29 mouse cellular contexts compared by ENCODE assay signal in genomic region chr1:134229806-134230575, GRCm38 (mm10). TPM values are rescaled to one million over a fixed set of nuclear protein-coding genes. Genes with fewer than 3 reads are reported as not detected.
DNase-seq lines count a peak whose midpoint lies in the region; TF ChIP-seq lines count a peak whose summit lies in the region.
"Had no signal": no experiment of that assay in that cellular context is flagged by ENCODE, and none has a peak within 500 bp of the region (broad histone marks: within the 10 kb centered on the region; RNA-seq: fewer than 3 reads in every experiment).

No protein-coding gene starts in this region.

- H3K79me2 ChIP-seq in heart, adult 2 months (replicated peaks; ENCODE audit: control insufficient read depth, insufficient read depth, low read length), result no peaks in the 10 kb centered on the region

- H3K4me1 ChIP-seq in cerebellum, adult 2 months (ENCODE audit: control insufficient read depth, insufficient read depth, low read length), result peaks cover 31% of the 10 kb centered on the region
- H3K4me1 ChIP-seq in heart, adult 2 months (ENCODE audit: control insufficient read depth, insufficient read depth, low read length), result peaks cover 8% of the 10 kb centered on the region

- TF ChIP-seq EP300 in heart, adult 2 months (IDR thresholded peaks at IDR 0.05; ENCODE audit: insufficient read depth, low read depth, low read length), result no peak

- intact Hi-C loops in heart, adult 2 months (cut with DNase I), result loop anchor here (10.0 kb wide), 1 partner anchor 175 kb away; no protein-coding TSS in a partner anchor
- intact Hi-C loops in heart, postnatal 36 days (cut with DNase I), result no loop called here
- intact Hi-C loops in left cerebral cortex, adult 2 months (cut with DNase I), result no loop called here
- intact Hi-C loops in gastrocnemius, adult 2 months (cut with DNase I), result no loop called here

- no peaks in the 10 kb centered on the region for H3K36me3 ChIP-seq in heart, adult 2 months (ENCODE audit: control insufficient read depth, insufficient read depth, low read length)
- H3K36me3 ChIP-seq: embryonic facial prominence, embryonic 12.5 days; forebrain, embryonic 12.5 days; G1E; limb, embryonic 13.5 days; liver, embryonic 12.5 days; midbrain, embryonic 10.5 days had no signal

- DNase-seq in cerebellum, adult 2 months, result peak in 1 of 2 experiments; percentile 43
- no peak for DNase-seq in cerebellum, postnatal 4 days (ENCODE audit: low spot score in 2 of 2)
- DNase-seq in heart, adult 2 months, result peak in 1 of 2 experiments; percentile 35
- no peak for DNase-seq in heart, postnatal 36 days
- no peak for DNase-seq in left cerebral cortex, adult 2 months (ENCODE audit: extremely low spot score in 1 of 2, low spot score in 2 of 2)
- no peak for DNase-seq in left cerebral cortex, adult 11 months (ENCODE audit: low spot score)
- no peak for DNase-seq in gastrocnemius, adult 2 months
- DNase-seq: B cell, adult 2 months; kidney, adult 9 months; kidney, postnatal 14 days; layer of hippocampus, postnatal 36 days; lung, adult 18-20 months; lung, postnatal 10 days; thymus, adult 18-20 months; thymus, postnatal 36 days had no signal

- H3K4me3 ChIP-seq in cerebellum, adult 2 months (replicated peaks; ENCODE audit: insufficient read depth, low read depth, low read length), result peak overlapping the region; percentile 61
- no peak overlapping the region for H3K4me3 ChIP-seq in heart, adult 2 months
- peak overlapping the region; percentile 74; the same call in 1 of the 2 replicates for H3K4me3 ChIP-seq in left cerebral cortex, adult 2 months
- no peak overlapping the region for H3K4me3 ChIP-seq in gastrocnemius, adult 2 months
- H3K4me3 ChIP-seq: embryonic facial prominence, embryonic 12.5 days; forebrain, embryonic 12.5 days; limb, embryonic 13.5 days; liver, embryonic 12.5 days; midbrain, embryonic 10.5 days; myocyte had no signal

- peak overlapping the region; percentile 54 for H3K27ac ChIP-seq in cerebellum, adult 2 months (ENCODE audit: insufficient read depth, low read length)
- H3K27ac ChIP-seq in heart, adult 2 months, result peak overlapping the region; percentile 38
- peak overlapping the region; percentile 95 for H3K27ac ChIP-seq in left cerebral cortex, adult 2 months
- no peak overlapping the region for H3K27ac ChIP-seq in gastrocnemius, adult 2 months
- H3K27ac ChIP-seq: embryonic facial prominence, embryonic 12.5 days; forebrain, embryonic 12.5 days; hindbrain, postnatal 0 days; limb, embryonic 13.5 days; liver, embryonic 12.5 days; midbrain, embryonic 10.5 days had no signal

- no peak overlapping the region for H3K9ac ChIP-seq in heart, adult 2 months (ENCODE audit: low read depth, low read length)
- H3K9ac ChIP-seq: embryonic facial prominence, embryonic 12.5 days; forebrain, embryonic 12.5 days; limb, embryonic 13.5 days; liver, embryonic 12.5 days had no signal

- WGBS in cerebellum, adult 2 months, result 34% methylated on average over 5 of the region's 5 CpGs
- 57% methylated on average over 5 of the region's 5 CpGs for WGBS in heart, adult 2 months

- TF ChIP-seq CTCF in cerebellum, adult 2 months (IDR thresholded peaks at IDR 0.05; ENCODE audit: borderline replicate concordance, insufficient read depth, low read depth, low read length), result no peak
- no peak for TF ChIP-seq CTCF in heart, adult 2 months (IDR thresholded peaks at IDR 0.05)
- TF ChIP-seq CTCF in left cerebral cortex, adult 2 months (IDR thresholded peaks at IDR 0.05), result no peak
- TF ChIP-seq CTCF in gastrocnemius, adult 2 months (IDR thresholded peaks at IDR 0.05), result no peak

- no peaks in the 10 kb centered on the region for H3K27me3 ChIP-seq in cerebellum, adult 2 months (ENCODE audit: control insufficient read depth, insufficient read depth, low read length)
- no peaks in the 10 kb centered on the region; the same call in 1 of the 2 replicates for H3K27me3 ChIP-seq in heart, adult 2 months (ENCODE audit: control insufficient read depth, insufficient read depth, low read length)
- H3K27me3 ChIP-seq: Patski had no signal

- no peak for TF ChIP-seq POLR2A in cerebellum, adult 2 months (IDR thresholded peaks at IDR 0.05; ENCODE audit: borderline replicate concordance, insufficient read depth, low read length)
- no peak for TF ChIP-seq POLR2A in heart, adult 2 months (IDR thresholded peaks at IDR 0.05; ENCODE audit: insufficient read depth, low read depth, low read length)

RNA-seq across cellular contexts. Expression of gene Adora1, which starts 5.2 kb away (rescaled TPM):
- polyA plus RNA-seq in cerebellum, adult 2 months (2012; rRNA removed), result 154 and 160 TPM in 2 replicates
- total RNA-seq in heart, adult 2 months (2021), result 10 to 100 TPM in 1 of 2 experiments, 1 to 10 TPM in 1; 9.6 to 15.0 TPM
- polyA plus RNA-seq in heart, adult 2 months (2012; rRNA removed), result 18.6 and 19.4 TPM in 2 replicates
- 10 to 100 TPM; 18.4 to 19.8 TPM for total RNA-seq in heart, postnatal 36 days (2021)
- 100 to 1,000 TPM; 180 to 188 TPM for total RNA-seq in left cerebral cortex, adult 2 months (2021)
- under 1 TPM; 0.20 to 0.31 TPM for total RNA-seq in gastrocnemius, adult 2 months (2021)
- total RNA-seq: CH12.LX had no signal
- polyA plus RNA-seq: G1E had no signal

RNA-seq across cellular contexts. Expression of gene Mybph, which starts 36.7 kb away (rescaled TPM):
- 0.14 and 0.18 TPM in 2 replicates for polyA plus RNA-seq in cerebellum, adult 2 months (2012; rRNA removed)
- not detected for total RNA-seq in heart, adult 2 months (2021)
- polyA plus RNA-seq in heart, adult 2 months (2012; rRNA removed), result 0.16 and 0.18 TPM in 2 replicates
- not detected for total RNA-seq in heart, postnatal 36 days (2021)
- under 1 TPM in 1 of 2 experiments, not detected in 1; 0.25 TPM for total RNA-seq in left cerebral cortex, adult 2 months (2021)
- total RNA-seq in gastrocnemius, adult 2 months (2021), result 100 to 1,000 TPM; 192 to 318 TPM
- total RNA-seq: adrenal gland, postnatal 14 days; hindbrain, postnatal 0 days; layer of hippocampus, adult 18-20 months had no signal
- polyA plus RNA-seq: G1E, Patski had no signal

RNA-seq across cellular contexts. Expression of gene Chil1, which starts 48.0 kb away (rescaled TPM):
- polyA plus RNA-seq in cerebellum, adult 2 months (2012; rRNA removed), result 19.8 and 24.2 TPM in 2 replicates
- total RNA-seq in heart, adult 2 months (2021), result under 1 TPM; 0.94 to 0.96 TPM
- 1.7 and 2.7 TPM in 2 replicates for polyA plus RNA-seq in heart, adult 2 months (2012; rRNA removed)
- 1 to 10 TPM in 1 of 2 experiments, under 1 TPM in 1; 0.57 to 1.1 TPM for total RNA-seq in heart, postnatal 36 days (2021)
- total RNA-seq in left cerebral cortex, adult 2 months (2021), result 10 to 100 TPM; 14.0 TPM
- total RNA-seq in gastrocnemius, adult 2 months (2021), result 1 to 10 TPM; 1.8 to 6.9 TPM
- total RNA-seq: G1E had no signal
- polyA plus RNA-seq: G1E had no signal

RNA-seq across cellular contexts. Expression of gene Myog, which starts 59.8 kb away (rescaled TPM):
- 0.06 TPM in 1 of 2 replicates, not detected in the other for polyA plus RNA-seq in cerebellum, adult 2 months (2012; rRNA removed)
- not detected for total RNA-seq in heart, adult 2 months (2021)
- not detected in 2 replicates for polyA plus RNA-seq in heart, adult 2 months (2012; rRNA removed)
- total RNA-seq in heart, postnatal 36 days (2021), result not detected
- not detected for total RNA-seq in left cerebral cortex, adult 2 months (2021)
- total RNA-seq in gastrocnemius, adult 2 months (2021), result 10 to 100 TPM; 11.6 to 34.5 TPM
- total RNA-seq: adrenal gland, postnatal 14 days; CH12.LX; G1E; layer of hippocampus, adult 18-20 months; layer of hippocampus, postnatal 36 days; left cerebral cortex, postnatal 25 days had no signal
- polyA plus RNA-seq: G1E; gonadal fat pad, adult 2 months; hindbrain, postnatal 0 days; Patski had no signal

Comparison
In these comparisons a context has a peak if more than half of its experiments do, and no peak if none do; other contexts are left out.
1. H3K4me3 ChIP-seq: peak in cerebellum, adult 2 months (single experiment) and left cerebral cortex, adult 2 months (single experiment); none in heart, adult 2 months (single experiment) and gastrocnemius, adult 2 months (single experiment).
2. RNA of gene Adora1, which starts 5.2 kb away (total RNA-seq): 180 to 188 TPM in left cerebral cortex, adult 2 months; 18.4 to 19.8 TPM in heart, postnatal 36 days, 9.6 to 15.0 TPM in heart, adult 2 months and 0.20 to 0.31 TPM in gastrocnemius, adult 2 months; every median in the first group is over 4 times any median in the second.
3. RNA of gene Mybph, which starts 36.7 kb away (total RNA-seq): 192 to 318 TPM in gastrocnemius, adult 2 months; 0.25 TPM in left cerebral cortex, adult 2 months, not detected in heart, postnatal 36 days and not detected in heart, adult 2 months; every median in the first group is over 100 times any median in the second.